Mouse (Mus musculus) stomach, postnatal 0 days (tissue): ENCODE results near the gene Htr2a.

Experiments used
- CTCF ChIP-seq: IDR thresholded peaks from 2 replicates; pipeline ENCODE4 v1.5.1; 2016; ENCODE audit warnings: antibody characterized with exemption, low read depth, mild to moderate bottlenecking, moderate library complexity
- EP300 ChIP-seq: optimal IDR thresholded peaks from 2 replicates; pipeline ENCODE3; 2016; ENCODE audit warnings: antibody characterized with exemption

DNA sequence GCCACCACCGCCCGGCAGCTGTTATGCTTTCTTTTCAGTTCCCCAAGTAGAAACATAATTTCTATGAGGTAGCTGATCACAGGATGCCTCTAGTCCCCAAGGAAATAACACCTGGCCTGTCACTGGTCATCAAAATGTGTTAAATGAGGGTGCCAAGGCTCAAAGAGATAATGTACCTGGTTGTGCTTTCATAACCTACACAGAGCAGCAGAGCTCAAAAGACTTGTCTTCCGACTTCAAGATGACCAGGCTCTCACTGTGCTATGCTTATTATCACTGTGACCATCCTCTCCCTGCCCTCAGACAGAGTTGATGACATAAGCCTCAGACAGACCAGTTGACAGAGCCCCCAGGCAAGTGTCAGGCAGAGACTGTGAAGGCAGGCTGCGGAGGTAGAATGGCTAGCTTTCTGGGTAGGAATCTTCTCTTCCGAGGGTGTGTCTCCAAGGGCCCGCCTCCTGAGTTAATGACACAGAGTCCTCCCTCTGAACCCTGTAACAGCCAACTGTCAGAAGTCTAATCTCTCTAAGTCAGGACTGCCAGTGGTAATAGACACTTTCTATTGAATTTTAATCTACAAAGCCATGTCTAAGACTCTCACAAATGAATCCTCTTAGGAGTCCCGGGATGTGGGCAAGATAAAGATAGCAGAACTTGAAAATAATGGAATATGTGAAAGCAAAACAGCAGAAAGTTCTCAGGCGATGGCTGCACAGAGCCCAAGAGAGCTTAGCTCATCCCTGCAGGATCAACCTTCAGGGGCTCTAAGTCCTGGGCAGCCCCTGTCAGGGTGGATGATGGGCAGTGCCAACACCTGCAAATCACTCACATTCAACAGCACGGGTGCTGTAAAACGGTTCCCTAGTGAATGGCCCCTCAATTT, 31.7 kb downstream of the Htr2a start:
- TF ChIP-seq CTCF, result no peak
- no peak for TF ChIP-seq EP300
